Mouse (Mus musculus): ENCODE measurements around the gene Capn12.

DNA sequence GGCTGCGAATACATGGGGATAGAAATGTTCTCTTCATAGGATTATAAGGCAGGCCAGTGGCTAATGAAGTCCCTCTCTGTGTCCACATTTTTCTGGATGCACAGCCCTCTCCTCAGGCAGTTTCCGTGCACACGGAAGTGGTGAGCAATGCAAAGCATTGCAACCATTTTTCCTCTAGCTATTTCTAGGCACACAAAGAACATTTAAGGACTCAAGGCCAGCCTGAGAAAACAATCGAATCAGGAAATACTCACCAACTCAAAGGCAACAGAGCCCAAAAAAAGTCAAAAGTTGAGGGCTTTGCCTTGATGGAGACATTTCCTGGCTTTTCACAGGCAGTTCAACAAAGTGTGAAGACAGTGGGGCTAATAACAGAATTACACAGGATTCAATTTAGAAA is 59.9 kb downstream of the Capn12 start:
- TF ChIP-seq CTCF (IDR thresholded peaks at IDR 0.05; ENCODE audit: low read depth): no peak
- no peak for TF ChIP-seq EP300 (IDR thresholded peaks at IDR 0.05; ENCODE audit: low read depth)

Measured in liver, embryonic 14.5 days (tissue).